Mouse (Mus musculus) thymus, adult 2 months (tissue): ENCODE measurements around the gene Lamb3.

Experiments
- CTCF ChIP-seq: fragments of 200-500 bp; IDR thresholded peaks from 2 replicates; pipeline ENCODE4 v1.5.1; 2012; ENCODE audit warnings: mild to moderate bottlenecking, control low read depth, low read length, moderate library complexity, borderline replicate concordance; ENCODE audit not compliant: control insufficient read depth, poor library complexity, insufficient read depth; ENCODE audit errors: extremely low read depth
- POLR2A ChIP-seq: fragments of 200-500 bp; IDR thresholded peaks from 2 replicates; pipeline ENCODE4 v1.6.1; 2012; ENCODE audit warnings: mild to moderate bottlenecking, low read length, control low read depth, moderate library complexity; ENCODE audit not compliant: control insufficient read depth, poor library complexity, insufficient read depth; ENCODE audit errors: extremely low read depth

DNA sequence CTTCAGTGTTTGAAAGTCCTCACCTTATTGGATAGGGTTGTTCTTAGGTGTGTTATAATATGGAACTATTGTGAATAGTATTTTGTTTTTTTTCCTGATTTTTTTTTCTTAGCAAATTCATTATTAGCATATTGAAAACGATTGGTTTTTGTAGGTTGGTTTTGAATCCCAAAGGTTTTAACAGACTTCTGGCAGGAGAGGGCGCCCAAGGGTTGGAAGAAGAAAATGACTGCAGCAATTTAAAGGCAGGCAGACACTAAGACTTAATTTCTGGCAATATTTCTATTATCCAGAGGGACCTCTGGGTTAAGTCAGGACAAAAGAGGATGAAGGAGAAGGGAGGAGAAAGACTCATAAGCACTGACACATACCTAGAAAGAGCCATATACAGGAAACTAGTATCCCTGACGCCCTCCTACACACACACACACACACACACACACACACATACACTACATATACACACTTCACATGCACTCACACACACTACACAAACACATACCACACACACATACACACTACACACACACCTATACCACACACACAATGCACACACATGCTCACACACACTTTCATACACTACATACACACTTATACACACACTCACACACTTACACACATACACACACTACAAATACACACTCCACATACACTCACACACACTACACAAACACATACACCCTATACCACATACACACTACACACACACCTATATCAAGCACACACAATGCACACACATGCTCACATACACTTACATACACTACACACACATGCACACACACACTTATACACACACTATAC lies 48.2 kb downstream of the Lamb3 start:
- TF ChIP-seq POLR2A (no peak), CTCF (no peak)
